Mouse (Mus musculus) neural tube, embryonic 11.5 days (tissue): ENCODE measurements around the gene Slc28a3. TPM values are rescaled to one million over a fixed set of nuclear protein-coding genes. Genes with fewer than 3 reads are reported as not detected.

Source experiments
- ATAC-seq: fragments of 200-750 bp; cut with Nextera tagmentation; 2 replicates; pipeline ENCODE4 v1.8.0; 2017; ENCODE audit warnings: moderate number of reproducible peaks, mild to moderate bottlenecking, moderate TSS enrichment, moderate library complexity; ENCODE audit not compliant: insufficient read depth, low FRiP score, low TSS enrichment
- DNase-seq: peaks from one replicate; pipeline ENCODE4 v3.0.0-alpha.2; 2015; ENCODE audit warnings: low spot score
- H3K27ac ChIP-seq: fragments of 300-500 bp; sonication (generic); 2 replicates; pipeline ENCODE4 v1.5.1; 2014; ENCODE audit warnings: low read depth, mild to moderate bottlenecking, low read length
- H3K27me3 ChIP-seq: fragments of 300-500 bp; sonication (generic); 2 replicates; pipeline ENCODE4 v1.6.1; 2014; ENCODE audit warnings: mild to moderate bottlenecking, low read length, mixed read lengths; ENCODE audit not compliant: control insufficient read depth, insufficient read depth
- H3K36me3 ChIP-seq: fragments of 300-500 bp; sonication (generic); 2 replicates; pipeline ENCODE4 v1.6.1; 2014; ENCODE audit warnings: mild to moderate bottlenecking, low read length, moderate library complexity, mixed read lengths; ENCODE audit not compliant: control insufficient read depth, insufficient read depth
- H3K4me1 ChIP-seq: fragments of 300-500 bp; sonication (generic); 2 replicates; pipeline ENCODE4 v1.6.1; 2014; ENCODE audit warnings: low read length, mixed read lengths; ENCODE audit not compliant: control insufficient read depth, insufficient read depth
- H3K4me2 ChIP-seq: fragments of 300-500 bp; sonication (generic); 2 replicates; pipeline ENCODE4 v1.6.1; 2014; ENCODE audit warnings: low read depth, mild to moderate bottlenecking, moderate library complexity
- H3K4me3 ChIP-seq: fragments of 300-500 bp; sonication (generic); 2 replicates; pipeline ENCODE4 v1.5.1; 2014; ENCODE audit warnings: low read depth, low read length
- H3K9ac ChIP-seq: fragments of 300-500 bp; sonication (generic); 2 replicates; pipeline ENCODE4 v1.6.1; 2014; ENCODE audit warnings: mild to moderate bottlenecking, low read length
- H3K9me3 ChIP-seq: fragments of 300-500 bp; sonication (generic); 2 replicates; pipeline ENCODE4 v1.6.1; 2016; ENCODE audit warnings: low read length; ENCODE audit not compliant: control insufficient read depth
- WGBS: fragments of 180-500 bp; shearing (Covaris S2); extraction: QIAGEN DNeasy Blood & Tissue Kit; methylation state at CpG from one replicate; pipeline ENCODE4 v1.1.7; 2014; 5-methylcytosine and 5-hydroxymethylcytosine counted together
- polyA plus RNA-seq: library from polyadenylated mRNA; unstranded; fragments of >200 nt; fragmentation: Nextera tagmentation; extraction: Ambion mirVana; gene quantifications from 2 replicates; pipeline ENCODE4 v1.2.1, GENCODE M21; 2014

Gene Slc28a3
- polyA plus RNA-seq, 1 experiment from 2014 or later: not detected

DNA sequence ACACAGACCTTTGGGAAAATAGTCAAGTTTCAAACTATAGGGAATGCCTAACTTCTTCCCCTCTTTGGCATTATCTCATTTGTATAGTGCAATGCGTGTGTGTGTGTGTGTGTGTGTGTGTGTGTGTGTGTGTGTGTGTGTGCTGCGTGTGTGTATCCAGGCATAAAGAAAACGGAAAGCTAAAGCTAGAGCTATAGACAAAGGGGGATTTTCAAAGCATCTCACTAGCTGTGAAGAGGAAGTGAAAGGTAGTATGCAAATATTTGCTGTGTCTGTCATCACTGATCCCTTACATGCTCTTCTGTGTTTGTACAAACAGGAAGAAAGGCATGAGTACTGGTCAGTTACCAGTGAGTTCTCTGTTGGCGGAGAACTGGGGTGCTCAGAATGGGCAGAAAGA lies 58.8 kb downstream of the Slc28a3 start:
- no peak overlapping the region for H3K27ac ChIP-seq
- ATAC-seq: no peak
- H3K36me3 ChIP-seq: no peaks in the 10 kb centered on the region
- no peak overlapping the region for H3K4me2 ChIP-seq
- WGBS: 78% methylated on average over 4 of the region's 4 CpGs
- no peak for DNase-seq
- no peak overlapping the region for H3K4me3 ChIP-seq
- no peaks in the 10 kb centered on the region for H3K4me1 ChIP-seq
- H3K9me3 ChIP-seq: no peaks in the 10 kb centered on the region
- H3K9ac ChIP-seq: no peak overlapping the region
- no peaks in the 10 kb centered on the region for H3K27me3 ChIP-seq

DNA sequence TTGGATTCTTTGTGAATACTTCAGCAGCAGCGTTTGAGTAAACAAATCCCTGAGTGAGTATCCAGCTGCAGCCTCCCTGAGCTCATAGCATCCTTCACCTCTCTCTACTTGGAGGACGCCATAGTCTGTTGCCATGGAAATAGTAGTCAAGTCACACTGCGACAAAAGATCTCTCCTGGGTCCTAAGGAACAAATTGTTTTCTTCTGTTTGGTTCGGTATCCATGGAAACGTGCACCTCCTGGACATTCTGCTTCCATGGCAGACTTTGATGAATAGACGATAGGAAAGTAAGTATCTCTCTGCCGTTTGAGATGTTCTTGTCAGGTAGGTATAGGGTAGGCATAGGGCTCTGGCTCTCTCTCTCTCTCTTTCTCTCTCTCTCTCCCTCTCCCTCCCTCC lies 63.1 kb downstream of the Slc28a3 start:
- peak; percentile 37 for DNase-seq
- no peaks in the 10 kb centered on the region for H3K27me3 ChIP-seq
- 36% methylated on average over 7 of the region's 7 CpGs for WGBS
- H3K27ac ChIP-seq: no peak overlapping the region
- no peak; the same call in 1 of the 2 replicates for ATAC-seq
- H3K4me3 ChIP-seq: no peak overlapping the region
- H3K4me1 ChIP-seq: peaks cover 7% of the 10 kb centered on the region; the same call in 1 of the 2 replicates
- H3K9ac ChIP-seq: no peak overlapping the region
- H3K9me3 ChIP-seq: no peaks in the 10 kb centered on the region
- H3K36me3 ChIP-seq: no peaks in the 10 kb centered on the region
- no peak overlapping the region for H3K4me2 ChIP-seq

DNA sequence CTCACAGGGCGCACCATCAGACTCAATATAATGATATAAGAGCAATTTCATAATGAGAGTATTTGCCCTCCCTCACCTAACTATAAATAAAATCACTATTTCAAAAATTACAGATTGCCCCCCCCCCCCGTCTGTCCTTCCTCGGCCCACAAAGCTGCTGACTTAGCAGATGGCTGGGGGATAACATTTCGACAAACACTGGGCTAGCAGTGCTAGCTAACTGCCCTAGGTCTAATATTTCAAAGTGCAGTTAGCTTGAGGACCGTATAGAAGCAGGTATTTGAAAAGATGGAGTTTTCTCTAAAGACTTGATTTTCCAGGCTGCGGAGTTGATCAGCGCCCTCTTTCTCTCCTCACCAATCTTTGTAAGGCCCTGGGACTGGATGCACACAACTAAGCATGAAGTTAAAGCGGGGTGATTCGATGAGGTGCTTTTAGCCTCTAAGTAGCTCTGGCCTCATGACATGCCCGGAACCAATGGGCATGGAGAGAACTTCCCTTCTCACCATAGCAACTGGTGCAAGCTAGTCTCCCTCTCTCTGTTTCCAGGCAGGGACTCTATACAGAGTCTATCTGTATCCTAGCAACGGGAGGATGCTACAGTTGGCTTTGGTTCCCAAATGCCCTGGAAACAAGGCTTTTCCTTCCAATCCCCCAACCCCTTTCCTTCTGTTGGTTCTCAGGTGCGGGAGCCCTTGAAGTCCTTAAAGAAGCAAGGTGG lies 66.8 kb downstream of the Slc28a3 start:
- no peak overlapping the region for H3K27ac ChIP-seq
- WGBS: 57% methylated on average over 12 of the region's 12 CpGs
- H3K36me3 ChIP-seq: no peaks in the 10 kb centered on the region

DNA sequence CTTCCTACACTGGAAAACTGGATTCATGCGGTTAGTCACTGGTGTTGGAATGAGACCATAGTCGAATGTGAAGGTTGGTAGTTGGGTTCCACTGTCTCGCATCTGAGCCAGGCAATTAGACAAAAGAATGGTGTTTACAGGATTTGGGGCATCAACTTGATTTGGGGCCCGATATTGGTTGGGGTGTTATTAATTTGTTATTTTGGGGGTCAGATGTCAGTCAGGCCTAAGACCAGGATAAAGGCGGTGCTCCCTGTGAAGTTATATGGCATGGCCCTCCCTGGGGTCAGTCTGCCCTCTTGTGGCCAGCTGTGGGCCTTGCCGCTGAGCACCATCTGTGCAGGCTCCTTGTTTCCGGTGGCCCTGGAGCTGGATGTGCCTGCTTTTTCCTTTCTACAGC lies 67.6 kb downstream of the Slc28a3 start:
- 44% methylated on average over 7 of the region's 7 CpGs for WGBS
- no peak overlapping the region for H3K27ac ChIP-seq

More for the DNA sequence above, 66.8 kb downstream of the Slc28a3 start:
- Histone ChIP-seq H3K9ac (no peak overlapping the region), H3K4me2 (no peak overlapping the region), H3K4me3 (no peak overlapping the region), H3K27me3 (no peaks in the 10 kb centered on the region), H3K4me1 (peaks cover 7% of the 10 kb centered on the region; the same call in 1 of the 2 replicates), H3K9me3 (no peaks in the 10 kb centered on the region)
- ATAC-seq (peak; percentile 84), DNase-seq (peak; percentile 60)

DNA sequence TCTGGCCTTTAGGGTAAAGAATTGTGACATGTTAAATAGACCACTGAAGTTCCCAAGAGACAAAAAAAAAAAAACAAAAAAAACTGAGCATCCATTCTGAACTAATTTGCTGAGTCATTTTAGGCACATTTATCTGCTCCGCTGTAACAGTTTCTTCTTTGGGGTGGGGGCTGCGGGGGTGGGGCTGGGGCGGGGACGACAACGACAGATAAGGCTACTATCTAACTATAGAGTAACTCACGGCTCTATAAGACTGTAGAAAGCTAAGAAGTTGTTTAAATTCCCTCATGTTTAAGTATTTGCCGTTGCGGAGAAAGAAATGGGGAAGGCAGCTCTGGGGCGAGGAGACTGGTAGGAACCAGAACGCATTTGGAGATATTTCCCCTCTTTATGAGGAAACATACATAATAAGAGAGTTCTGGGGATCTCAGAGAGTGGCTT lies 68.1 kb downstream of the Slc28a3 start:
- H3K4me2 ChIP-seq: no peak overlapping the region
- H3K36me3 ChIP-seq: no peaks in the 10 kb centered on the region
- H3K27ac ChIP-seq: no peak overlapping the region
- no peak overlapping the region for H3K9ac ChIP-seq
- no peak for ATAC-seq
- no peaks in the 10 kb centered on the region for H3K27me3 ChIP-seq
- DNase-seq: no peak
- H3K4me3 ChIP-seq: no peak overlapping the region
- peaks cover 7% of the 10 kb centered on the region; the same call in 1 of the 2 replicates for H3K4me1 ChIP-seq
- 87% methylated on average over 10 of the region's 10 CpGs for WGBS
- H3K9me3 ChIP-seq: no peaks in the 10 kb centered on the region

More for the DNA sequence above, 67.6 kb downstream of the Slc28a3 start:
- no peak overlapping the region for H3K4me2 ChIP-seq
- H3K4me1 ChIP-seq: peaks cover 7% of the 10 kb centered on the region; the same call in 1 of the 2 replicates
- peak; percentile 70; the same call in 1 of the 2 replicates for ATAC-seq
- DNase-seq: peak; percentile 88
- no peak overlapping the region for H3K9ac ChIP-seq
- no peaks in the 10 kb centered on the region for H3K27me3 ChIP-seq
- H3K36me3 ChIP-seq: no peaks in the 10 kb centered on the region
- no peak overlapping the region for H3K4me3 ChIP-seq
- no peaks in the 10 kb centered on the region for H3K9me3 ChIP-seq

DNA sequence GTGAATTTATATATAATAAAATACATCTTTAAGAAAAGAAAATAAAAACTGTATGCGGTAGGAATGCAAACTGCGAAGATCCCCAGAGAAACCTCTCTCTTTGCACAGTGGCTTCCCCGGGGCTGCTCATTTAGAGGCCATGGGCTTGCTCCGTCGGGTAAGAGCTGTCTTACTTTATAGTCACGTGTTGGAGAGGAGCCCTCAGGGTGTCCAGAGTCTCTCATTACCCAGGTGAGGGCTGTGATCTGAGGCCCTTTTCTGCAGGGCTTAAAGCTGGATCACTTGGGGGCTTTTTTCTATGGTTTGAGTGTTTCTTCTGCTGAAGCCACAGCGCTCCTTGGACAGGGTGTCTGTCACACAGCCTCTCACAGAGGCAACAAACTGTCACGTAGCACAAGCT lies 68.5 kb downstream of the Slc28a3 start:
- H3K27ac ChIP-seq: no peak overlapping the region
- ATAC-seq (no peak), DNase-seq (no peak)

DNA sequence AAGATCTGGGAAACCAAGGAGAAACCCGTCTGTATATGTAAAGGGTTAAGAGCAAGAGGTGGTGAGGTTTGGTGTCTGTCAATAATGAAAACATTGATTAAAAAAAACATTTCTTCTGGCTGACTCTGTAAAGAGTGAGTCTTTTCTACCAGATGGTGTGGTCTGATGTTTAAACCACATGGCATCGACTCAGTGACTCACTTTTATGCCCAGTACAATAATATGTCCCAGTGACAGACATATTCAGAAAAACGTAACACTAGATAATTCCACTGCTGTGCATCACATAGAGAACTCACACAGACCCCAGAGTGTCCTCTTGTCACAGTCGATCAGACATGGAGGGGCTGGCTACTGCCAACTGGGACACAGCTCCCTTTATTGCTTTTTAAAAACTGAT lies 69.1 kb downstream of the Slc28a3 start:
- ATAC-seq (no peak), DNase-seq (no peak)
- Histone ChIP-seq H3K27ac (no peak overlapping the region), H3K4me3 (no peak overlapping the region), H3K9ac (no peak overlapping the region), H3K4me1 (peaks cover 7% of the 10 kb centered on the region; the same call in 1 of the 2 replicates), H3K4me2 (no peak overlapping the region), H3K9me3 (no peaks in the 10 kb centered on the region), H3K36me3 (no peaks in the 10 kb centered on the region), H3K27me3 (no peaks in the 10 kb centered on the region)
- 61% methylated on average over 4 of the region's 4 CpGs for WGBS

More for the DNA sequence above, 68.5 kb downstream of the Slc28a3 start:
- H3K4me1 ChIP-seq: peaks cover 7% of the 10 kb centered on the region; the same call in 1 of the 2 replicates
- no peak overlapping the region for H3K9ac ChIP-seq
- 74% methylated on average over 8 of the region's 8 CpGs for WGBS
- H3K9me3 ChIP-seq: no peaks in the 10 kb centered on the region
- H3K4me2 ChIP-seq: no peak overlapping the region
- H3K4me3 ChIP-seq: no peak overlapping the region
- H3K27me3 ChIP-seq: no peaks in the 10 kb centered on the region
- H3K36me3 ChIP-seq: no peaks in the 10 kb centered on the region

DNA sequence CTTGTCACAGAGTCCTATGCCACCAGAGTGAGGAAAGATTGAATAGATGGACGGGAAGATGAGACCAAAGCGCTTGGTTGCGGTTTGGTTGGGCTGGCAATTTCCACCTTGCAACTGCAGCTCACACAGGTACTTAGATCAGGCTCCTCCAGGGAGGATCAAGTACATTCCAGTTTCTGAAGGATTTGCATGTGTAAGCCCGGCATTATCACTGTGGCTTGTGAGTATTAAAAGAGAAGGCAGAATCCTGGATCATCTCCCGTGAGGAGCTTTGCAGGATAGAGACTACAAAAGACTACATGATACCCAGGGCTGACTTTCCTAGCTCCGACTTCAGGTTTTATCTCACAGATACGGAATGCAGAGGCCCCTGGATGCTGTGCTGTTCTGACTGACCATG lies 71.7 kb downstream of the Slc28a3 start:
- no peak for DNase-seq
- Histone ChIP-seq H3K4me3 (no peak overlapping the region), H3K27me3 (no peaks in the 10 kb centered on the region), H3K27ac (no peak overlapping the region), H3K9me3 (no peaks in the 10 kb centered on the region), H3K4me2 (no peak overlapping the region), H3K4me1 (0 out of 2 replicates have a peak, but pooled peaks cover 2% of the 10 kb centered on the region), H3K9ac (no peak overlapping the region), H3K36me3 (no peaks in the 10 kb centered on the region)
- no peak for ATAC-seq
- WGBS: 80% methylated on average over 7 of the region's 7 CpGs

DNA sequence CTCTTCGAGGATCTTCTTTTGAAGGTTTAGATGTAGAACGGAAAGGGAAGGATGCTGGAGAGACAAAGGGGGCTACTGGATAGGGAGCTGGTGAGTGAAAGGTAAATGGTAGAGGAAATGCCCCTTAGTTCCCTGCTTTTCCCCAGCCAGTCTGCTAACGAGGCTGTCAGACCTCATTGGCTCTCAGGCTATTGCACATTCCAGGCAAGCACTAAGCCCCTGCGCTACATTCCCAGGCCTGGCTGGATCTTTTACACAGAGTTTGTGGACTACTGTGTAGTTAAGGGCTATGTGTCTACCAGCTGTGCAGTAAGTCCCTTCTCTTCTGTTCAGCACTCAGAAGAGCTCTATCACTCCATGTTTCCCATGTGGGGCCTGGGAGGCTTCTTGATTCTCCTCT lies 72.3 kb downstream of the Slc28a3 start:
- no peaks in the 10 kb centered on the region for H3K9me3 ChIP-seq
- WGBS: 74% methylated on average over 4 of the region's 4 CpGs
- H3K27ac ChIP-seq: no peak overlapping the region
- H3K4me3 ChIP-seq: no peak overlapping the region
- H3K36me3 ChIP-seq: no peaks in the 10 kb centered on the region
- ATAC-seq (no peak), DNase-seq (no peak)
- no peaks in the 10 kb centered on the region for H3K27me3 ChIP-seq
- 0 out of 2 replicates have a peak, but pooled peaks cover under 1% of the 10 kb centered on the region for H3K4me1 ChIP-seq
- no peak overlapping the region for H3K9ac ChIP-seq
- no peak overlapping the region for H3K4me2 ChIP-seq
